Mouse (Mus musculus) thymus, postnatal 36 days (tissue): Measurements from ENCODE around the gene 4930590J08Rik.

Experiments
- DNase-seq, 2 experiments: peaks; one replicate each; pipeline ENCODE4 v3.0.0; 2022; ENCODE audit warnings: mixed read lengths in 2 of 2

Gene 4930590J08Rik

GRCm38 (mm10) chr6:91965060-91965459 is 62.5 kb downstream of the 4930590J08Rik start:
- DNase-seq, result no peak

GRCm38 (mm10) chr6:91966006-91966405 is 63.4 kb downstream of the 4930590J08Rik start:
- no peak for DNase-seq

- no peak for DNase-seq
Measured at GRCm38 (mm10) chr6:91972201-91972646, 69.6 kb downstream of the 4930590J08Rik start.

GRCm38 (mm10) chr6:91973972-91974371 is 71.4 kb downstream of the 4930590J08Rik start:
- no peak for DNase-seq

- no peak for DNase-seq
Measured at GRCm38 (mm10) chr6:91978371-91979300, 76.0 kb downstream of the 4930590J08Rik start, which contains the start of gene Fgd5. Fgd5 (plus strand) TSS chr6:91978878.

GRCm38 (mm10) chr6:91979301-91979996 is 76.8 kb downstream of the 4930590J08Rik start:
- DNase-seq, result no peak

GRCm38 (mm10) chr6:91980011-91980410 is 77.4 kb downstream of the 4930590J08Rik start:
- DNase-seq, result no peak

GRCm38 (mm10) chr6:91990101-91990500 is 87.5 kb downstream of the 4930590J08Rik start:
- DNase-seq, result no peak

GRCm38 (mm10) chr6:91992823-91993222 is 90.2 kb downstream of the 4930590J08Rik start:
- no peak for DNase-seq

- no peak for DNase-seq
Measured at GRCm38 (mm10) chr6:91993795-91994505, 91.3 kb downstream of the 4930590J08Rik start.

- no peak for DNase-seq
Measured at GRCm38 (mm10) chr6:91996072-91996471, 93.5 kb downstream of the 4930590J08Rik start.
